Mouse (Mus musculus): Measurements from ENCODE around the gene BC017158. TPM values are rescaled to one million over a fixed set of nuclear protein-coding genes. Genes with fewer than 3 reads are reported as not detected.
"Not testable (repeated sequence)": the region's sequence is repeated elsewhere in the genome, so short reads cannot be mapped to it uniquely, and the experiment has no call there.

Gene BC017158
- 9.9 and 11.3 TPM in 2 replicates for polyA plus RNA-seq (2014; fragmentation: Nextera tagmentation; extraction: Ambion mirVana)

DNA sequence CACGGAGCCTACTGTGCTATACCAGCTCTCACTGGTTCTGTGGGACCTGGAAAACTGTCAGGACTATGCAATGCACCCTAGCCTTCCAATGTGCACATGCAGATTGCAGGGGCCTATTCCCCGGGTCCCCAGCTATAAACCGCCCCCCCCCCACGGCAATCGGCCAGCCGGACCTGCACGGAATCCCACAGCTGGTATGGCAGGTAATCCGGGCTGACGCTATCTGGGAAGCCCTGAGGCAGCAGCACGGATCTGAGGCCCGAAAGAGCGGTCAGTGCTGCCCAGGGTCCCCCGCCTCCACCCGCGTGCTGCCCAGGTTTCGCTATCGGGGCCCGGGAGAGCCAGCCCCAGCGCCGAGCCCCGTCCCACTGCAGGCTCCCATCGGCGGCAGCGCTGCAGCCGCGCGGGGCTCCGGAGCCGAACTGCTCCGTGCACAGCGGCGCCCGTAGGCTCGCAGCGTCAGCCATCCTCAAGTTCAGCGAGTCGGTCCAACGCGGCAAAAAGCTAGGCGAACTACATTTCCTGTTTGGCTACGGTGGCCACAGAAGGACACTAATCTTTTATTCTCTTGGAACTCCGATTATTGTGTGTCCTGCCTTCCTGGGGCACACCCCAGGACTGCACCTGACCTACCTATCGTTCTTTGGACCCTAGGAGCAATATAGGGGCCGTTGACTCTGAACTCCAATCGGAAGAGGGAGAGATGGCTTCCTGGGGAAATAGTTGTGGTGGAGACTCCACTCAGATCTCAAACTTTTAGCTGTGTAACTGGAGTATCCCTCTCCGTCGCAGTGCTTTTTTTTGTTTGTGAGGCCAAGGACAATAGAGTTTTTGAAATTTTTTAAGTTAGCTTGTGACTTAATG lies at the start of gene BC017158:
Gene BC017158, minus strand, starts transcription at position 554 of the 864 bp plus-strand sequence.
- no peaks in the 10 kb centered on the region for H3K36me3 ChIP-seq (ENCODE audit: control insufficient read depth, insufficient read depth, low read length)
- H3K4me2 ChIP-seq (ENCODE audit: low read length): peak within 1 kb of the TSS; percentile 90
- H3K9ac ChIP-seq (ENCODE audit: low read length): peak within 1 kb of the TSS; percentile 86
- DNase-seq (ENCODE audit: low spot score) (peak; percentile 83), ATAC-seq (peak; percentile 80)
- peaks cover 14% of the 10 kb centered on the region for H3K4me1 ChIP-seq (ENCODE audit: control insufficient read depth, insufficient read depth, low read length)
- H3K27me3 ChIP-seq (replicated peaks; ENCODE audit: control insufficient read depth, insufficient read depth, low read length): no peaks in the 10 kb centered on the region
- H3K9me3 ChIP-seq (replicated peaks; ENCODE audit: control insufficient read depth, low read length): no peaks in the 10 kb centered on the region
- H3K4me3 ChIP-seq (ENCODE audit: low read depth, low read length): peak within 1 kb of the TSS; percentile 86
- WGBS: 1% methylated on average over 47 of the region's 47 CpGs
- peak within 1 kb of the TSS; percentile 65; the same call in 1 of the 2 replicates for H3K27ac ChIP-seq (ENCODE audit: low read depth, low read length)

DNA sequence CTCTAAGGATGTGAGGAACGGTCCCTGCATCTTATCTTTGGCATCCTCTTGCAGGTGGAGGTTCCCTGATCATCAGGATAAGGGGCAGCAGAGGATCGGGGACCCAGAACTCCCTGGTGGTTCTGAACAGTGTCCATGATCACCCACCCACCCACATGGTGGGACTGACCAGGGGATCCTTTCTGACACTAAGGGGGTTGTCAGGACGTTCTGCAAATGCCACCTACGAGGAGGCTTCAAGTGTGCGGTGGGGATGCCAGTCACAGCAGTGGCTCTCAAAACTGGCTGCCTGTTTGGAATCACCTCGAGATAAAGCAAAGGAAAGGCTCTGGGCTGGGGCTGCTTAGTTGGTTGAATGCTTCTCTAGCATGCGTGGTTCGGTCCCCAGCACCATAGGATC lies 49.0 kb upstream of the BC017158 start:
- H3K27me3 ChIP-seq (replicated peaks; ENCODE audit: control insufficient read depth, insufficient read depth, low read length): no peaks in the 10 kb centered on the region
- H3K9me3 ChIP-seq (replicated peaks; ENCODE audit: control insufficient read depth, low read length): 0 out of 2 replicates have a peak, but pooled peaks cover 4% of the 10 kb centered on the region
- no peak overlapping the region for H3K4me2 ChIP-seq (ENCODE audit: low read length)
- H3K4me3 ChIP-seq (ENCODE audit: low read depth, low read length): no peak overlapping the region
- no peak overlapping the region for H3K27ac ChIP-seq (ENCODE audit: low read depth, low read length)
- no peak overlapping the region for H3K9ac ChIP-seq (ENCODE audit: low read length)
- ATAC-seq: no peak
- H3K4me1 ChIP-seq (ENCODE audit: control insufficient read depth, insufficient read depth, low read length): peaks cover 4% of the 10 kb centered on the region; the same call in 1 of the 2 replicates
- no peaks in the 10 kb centered on the region for H3K36me3 ChIP-seq (ENCODE audit: control insufficient read depth, insufficient read depth, low read length)
- WGBS: 76% methylated on average over 8 of the region's 8 CpGs
- DNase-seq (ENCODE audit: low spot score): no peak

DNA sequence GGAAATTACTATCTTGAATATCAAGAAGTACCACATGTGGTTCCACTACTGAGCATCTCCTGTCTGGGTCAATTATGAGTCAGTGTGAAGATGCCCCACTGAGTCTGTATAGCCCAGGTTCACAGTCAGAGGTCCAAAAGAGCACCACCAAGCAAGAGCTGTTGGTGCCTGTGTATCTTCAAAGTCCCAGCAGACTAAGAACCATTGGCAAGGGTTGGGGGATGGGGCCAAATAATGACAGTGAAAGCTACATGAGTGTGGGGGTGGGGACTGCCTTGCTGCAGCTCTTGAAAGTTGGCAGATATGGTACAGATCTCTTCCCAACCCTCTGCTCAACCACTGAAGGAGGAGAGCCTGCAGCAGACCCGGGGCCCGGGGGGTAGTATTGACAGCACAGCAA lies 48.6 kb upstream of the BC017158 start:
- no peak for ATAC-seq
- no peaks in the 10 kb centered on the region for H3K27me3 ChIP-seq (replicated peaks; ENCODE audit: control insufficient read depth, insufficient read depth, low read length)
- H3K4me2 ChIP-seq (ENCODE audit: low read length): no peak overlapping the region
- peaks cover 4% of the 10 kb centered on the region; the same call in 1 of the 2 replicates for H3K4me1 ChIP-seq (ENCODE audit: control insufficient read depth, insufficient read depth, low read length)
- H3K27ac ChIP-seq (ENCODE audit: low read depth, low read length): no peak overlapping the region
- no peak for DNase-seq (ENCODE audit: low spot score)
- H3K9ac ChIP-seq (ENCODE audit: low read length): no peak overlapping the region
- H3K9me3 ChIP-seq (replicated peaks; ENCODE audit: control insufficient read depth, low read length): 0 out of 2 replicates have a peak, but pooled peaks cover 4% of the 10 kb centered on the region
- no peaks in the 10 kb centered on the region for H3K36me3 ChIP-seq (ENCODE audit: control insufficient read depth, insufficient read depth, low read length)
- H3K4me3 ChIP-seq (ENCODE audit: low read depth, low read length): no peak overlapping the region
- WGBS: 84% methylated on average over 2 of the region's 2 CpGs

DNA sequence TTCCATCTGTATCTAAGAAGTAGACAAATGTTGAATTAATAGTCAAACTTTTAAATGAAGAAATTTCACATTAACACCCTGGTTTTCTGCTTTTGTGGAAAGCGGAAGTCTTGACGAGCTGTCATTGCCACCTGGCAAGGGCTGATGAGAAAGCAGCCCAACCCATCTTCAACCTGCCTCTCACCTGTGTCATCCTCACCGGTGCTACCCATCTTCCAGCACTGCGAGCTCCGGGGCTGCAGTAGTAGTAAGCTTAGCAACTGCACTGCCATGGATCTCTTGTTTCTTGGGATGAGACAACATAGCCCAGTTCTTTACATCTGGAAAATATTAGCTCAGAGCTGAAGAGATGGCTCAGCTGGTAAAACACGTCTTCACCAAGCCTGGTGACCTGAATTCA lies 47.7 kb upstream of the BC017158 start:
- Histone ChIP-seq H3K9ac (ENCODE audit: low read length) (no peak overlapping the region), H3K27ac (ENCODE audit: low read depth, low read length) (no peak overlapping the region), H3K36me3 (ENCODE audit: control insufficient read depth, insufficient read depth, low read length) (no peaks in the 10 kb centered on the region), H3K27me3 (replicated peaks; ENCODE audit: control insufficient read depth, insufficient read depth, low read length) (no peaks in the 10 kb centered on the region), H3K4me3 (ENCODE audit: low read depth, low read length) (no peak overlapping the region), H3K4me2 (ENCODE audit: low read length) (no peak overlapping the region), H3K4me1 (ENCODE audit: control insufficient read depth, insufficient read depth, low read length) (peaks cover 4% of the 10 kb centered on the region; the same call in 1 of the 2 replicates), H3K9me3 (replicated peaks; ENCODE audit: control insufficient read depth, low read length) (0 out of 2 replicates have a peak, but pooled peaks cover 4% of the 10 kb centered on the region)
- DNase-seq (ENCODE audit: low spot score) (no peak), ATAC-seq (no peak)
- 86% methylated on average over 6 of the region's 6 CpGs for WGBS

DNA sequence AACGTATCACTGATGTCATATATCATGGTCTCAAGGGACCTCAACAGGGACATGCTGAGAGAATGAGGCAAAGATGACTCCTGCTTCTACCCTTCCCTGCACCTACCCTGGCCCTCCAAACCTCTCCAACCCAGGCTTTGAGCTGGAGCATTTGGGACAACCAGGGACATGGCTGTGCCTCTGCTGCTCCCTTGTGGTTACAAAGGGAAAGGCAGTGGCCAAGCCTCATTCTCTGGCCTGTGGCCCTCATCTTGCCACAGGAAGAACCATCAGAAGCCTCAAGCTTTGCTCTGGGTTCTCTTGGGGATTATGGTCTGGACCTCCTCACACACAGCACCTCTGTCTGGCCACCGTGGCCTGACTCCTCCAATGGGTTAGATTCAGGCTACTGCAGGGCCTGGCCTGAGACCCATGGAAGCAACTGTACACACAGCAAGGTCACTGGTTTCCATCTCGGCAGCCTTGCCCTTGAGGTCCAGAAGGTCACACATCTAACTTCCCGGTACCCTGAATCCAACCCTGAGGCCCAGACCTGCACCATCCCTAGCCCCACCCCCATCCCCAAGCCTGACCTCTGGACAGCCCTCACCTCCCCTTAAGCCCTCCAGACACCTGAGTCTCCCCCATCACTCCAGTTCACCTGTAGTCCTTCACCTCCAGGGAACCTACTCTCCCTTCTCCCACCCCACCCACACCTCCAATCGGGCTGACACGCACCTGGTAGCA lies 47.1 kb upstream of the BC017158 start:
- H3K4me1 ChIP-seq (ENCODE audit: control insufficient read depth, insufficient read depth, low read length): peaks cover 4% of the 10 kb centered on the region; the same call in 1 of the 2 replicates
- DNase-seq (ENCODE audit: low spot score) (peak; percentile 72), ATAC-seq (peak; percentile 42; the same call in 1 of the 2 replicates)
- H3K36me3 ChIP-seq (ENCODE audit: control insufficient read depth, insufficient read depth, low read length): no peaks in the 10 kb centered on the region
- WGBS: 61% methylated on average over 6 of the region's 6 CpGs
- H3K4me3 ChIP-seq (ENCODE audit: low read depth, low read length): no peak overlapping the region
- no peak overlapping the region for H3K27ac ChIP-seq (ENCODE audit: low read depth, low read length)
- H3K27me3 ChIP-seq (replicated peaks; ENCODE audit: control insufficient read depth, insufficient read depth, low read length): no peaks in the 10 kb centered on the region
- no peak overlapping the region for H3K9ac ChIP-seq (ENCODE audit: low read length)
- 0 out of 2 replicates have a peak, but pooled peaks cover 4% of the 10 kb centered on the region for H3K9me3 ChIP-seq (replicated peaks; ENCODE audit: control insufficient read depth, low read length)
- H3K4me2 ChIP-seq (ENCODE audit: low read length): no peak overlapping the region

DNA sequence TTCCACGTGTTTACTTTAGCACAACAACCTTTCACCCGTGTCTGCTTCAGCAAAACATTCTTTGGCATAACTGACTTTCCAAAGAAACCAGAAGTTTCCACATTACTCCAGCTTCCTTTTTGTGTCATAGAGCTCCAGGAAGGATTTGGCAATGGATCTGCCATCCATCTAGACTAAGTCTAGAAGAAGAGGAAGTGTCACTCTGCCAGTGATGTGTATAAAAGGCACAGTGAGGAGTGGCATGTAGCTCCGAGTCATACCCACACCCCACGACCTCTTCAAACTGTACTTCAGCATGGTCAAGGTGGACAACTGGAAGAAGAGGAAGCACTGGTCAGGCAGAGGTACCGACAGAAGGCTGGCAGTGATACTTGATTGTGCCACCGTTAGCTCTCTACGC lies 46.5 kb upstream of the BC017158 start:
- no peak for DNase-seq (ENCODE audit: low spot score)
- peaks cover 4% of the 10 kb centered on the region; the same call in 1 of the 2 replicates for H3K4me1 ChIP-seq (ENCODE audit: control insufficient read depth, insufficient read depth, low read length)
- no peak overlapping the region for H3K27ac ChIP-seq (ENCODE audit: low read depth, low read length)
- WGBS: 86% methylated on average over 7 of the region's 7 CpGs
- H3K4me3 ChIP-seq (ENCODE audit: low read depth, low read length): no peak overlapping the region
- H3K27me3 ChIP-seq (replicated peaks; ENCODE audit: control insufficient read depth, insufficient read depth, low read length): no peaks in the 10 kb centered on the region
- H3K9ac ChIP-seq (ENCODE audit: low read length): no peak overlapping the region
- H3K36me3 ChIP-seq (ENCODE audit: control insufficient read depth, insufficient read depth, low read length): no peaks in the 10 kb centered on the region
- H3K9me3 ChIP-seq (replicated peaks; ENCODE audit: control insufficient read depth, low read length): 0 out of 2 replicates have a peak, but pooled peaks cover 4% of the 10 kb centered on the region
- ATAC-seq: no peak
- H3K4me2 ChIP-seq (ENCODE audit: low read length): no peak overlapping the region

DNA sequence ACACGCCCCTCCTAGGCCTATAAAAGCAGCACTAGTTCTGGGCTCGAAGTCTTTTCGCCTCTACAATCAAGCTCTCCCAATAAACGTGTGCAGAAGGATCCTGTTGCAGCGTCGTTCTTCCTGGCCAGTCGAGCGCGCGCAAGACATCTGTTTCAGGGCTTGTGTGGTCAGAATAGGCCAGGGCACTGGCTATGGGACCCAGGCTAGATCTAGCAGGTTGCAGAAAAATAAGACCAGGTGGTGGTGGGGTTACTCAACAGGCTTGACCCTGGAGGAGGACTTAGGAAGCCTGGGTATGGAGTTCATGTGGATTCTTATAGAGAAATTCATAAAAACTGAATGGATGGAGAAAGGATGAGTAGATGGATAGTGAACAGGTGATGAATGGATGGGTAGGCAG lies 44.7 kb upstream of the BC017158 start:
- not testable (repeated sequence) for H3K4me1 ChIP-seq (ENCODE audit: control insufficient read depth, insufficient read depth, low read length); DNase-seq (ENCODE audit: low spot score); H3K9ac ChIP-seq (ENCODE audit: low read length); ATAC-seq; H3K27ac ChIP-seq (ENCODE audit: low read depth, low read length); H3K27me3 ChIP-seq (replicated peaks; ENCODE audit: control insufficient read depth, insufficient read depth, low read length); H3K36me3 ChIP-seq (ENCODE audit: control insufficient read depth, insufficient read depth, low read length); H3K4me2 ChIP-seq (ENCODE audit: low read length); H3K9me3 ChIP-seq (replicated peaks; ENCODE audit: control insufficient read depth, low read length); H3K4me3 ChIP-seq (ENCODE audit: low read depth, low read length)
- 94% methylated on average over 7 of the region's 10 CpGs for WGBS

DNA sequence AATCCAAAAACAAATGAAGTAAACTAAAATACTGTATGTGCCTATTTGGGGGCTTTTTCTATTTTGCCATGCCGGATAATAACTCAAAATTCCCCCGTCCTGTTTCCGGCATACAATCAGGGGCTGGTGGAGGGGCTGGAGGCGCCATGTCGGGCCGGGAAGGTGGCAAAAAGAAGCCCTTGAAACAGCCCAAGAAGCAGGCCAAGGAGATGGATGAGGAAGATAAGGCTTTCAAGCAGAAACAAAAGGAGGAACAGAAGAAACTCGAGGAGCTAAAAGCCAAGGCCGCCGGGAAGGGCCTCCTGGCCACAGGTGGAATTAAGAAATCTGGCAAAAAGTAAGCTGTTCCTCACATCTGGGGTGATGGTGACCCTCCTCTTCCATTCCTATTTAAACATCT lies 42.4 kb upstream of the BC017158 start:
- not testable (repeated sequence) for H3K9me3 ChIP-seq (replicated peaks; ENCODE audit: control insufficient read depth, low read length); H3K27ac ChIP-seq (ENCODE audit: low read depth, low read length); ATAC-seq; H3K4me1 ChIP-seq (ENCODE audit: control insufficient read depth, insufficient read depth, low read length); H3K27me3 ChIP-seq (replicated peaks; ENCODE audit: control insufficient read depth, insufficient read depth, low read length); H3K9ac ChIP-seq (ENCODE audit: low read length); H3K36me3 ChIP-seq (ENCODE audit: control insufficient read depth, insufficient read depth, low read length); H3K4me3 ChIP-seq (ENCODE audit: low read depth, low read length); H3K4me2 ChIP-seq (ENCODE audit: low read length); DNase-seq (ENCODE audit: low spot score)
- WGBS: 83% methylated on average over 8 of the region's 9 CpGs
